Mouse (Mus musculus): ENCODE results near the gene Rhbdf2.

Rhbdf2 gene

GRCm38 (mm10) chr11:116659027-116659621 is 32.3 kb upstream of the Rhbdf2 start:
- no peak for DNase-seq (ENCODE audit: low read depth, low spot score)

- no peak for DNase-seq (ENCODE audit: low read depth, low spot score)
Observed at GRCm38 (mm10) chr11:116658238-116658637, 31.4 kb upstream of the Rhbdf2 start.

DNA sequence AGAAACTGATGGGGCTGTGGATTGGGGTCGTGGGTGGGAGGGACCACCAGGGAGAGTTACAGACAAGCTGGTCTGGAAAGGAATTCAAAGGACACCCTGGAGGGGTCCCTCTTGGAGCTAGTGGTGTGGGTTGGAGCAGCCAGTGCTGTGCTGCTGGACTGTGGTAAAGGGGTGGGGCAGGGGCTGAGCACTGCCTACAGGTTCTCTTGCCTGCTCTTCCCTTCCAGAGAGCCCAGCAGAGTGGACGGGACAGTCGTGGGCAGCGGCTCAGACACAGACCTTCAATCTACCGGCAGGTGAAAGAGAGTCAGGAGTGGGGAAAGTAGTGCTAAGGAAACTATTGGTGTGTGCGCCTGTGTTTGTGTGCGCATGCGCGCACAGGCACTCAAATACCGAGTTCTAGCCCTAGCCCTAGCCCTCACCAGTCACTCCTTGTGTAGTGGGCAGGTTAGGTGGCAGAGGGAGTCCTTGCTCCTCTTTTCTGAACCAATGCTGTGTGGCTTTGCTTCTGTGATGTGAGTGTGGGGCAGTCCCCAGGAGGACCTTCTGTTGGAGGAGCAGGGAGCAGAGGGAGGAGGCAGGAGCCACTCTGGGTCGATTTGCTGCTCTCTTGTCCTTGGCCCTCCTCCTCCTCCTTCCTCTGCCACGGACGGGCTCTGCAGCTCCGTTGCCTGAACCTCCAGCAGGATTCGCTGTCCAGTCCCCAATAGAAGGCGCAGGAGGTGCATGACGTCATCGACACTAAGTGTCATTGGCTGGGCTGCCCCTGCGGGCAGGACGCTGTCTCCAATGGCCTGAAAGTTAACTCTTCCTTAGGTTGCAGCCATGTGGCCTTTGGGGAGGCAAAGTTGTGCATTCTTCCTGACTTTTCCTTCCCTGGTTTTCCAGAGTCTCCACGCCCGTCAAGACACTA is 30.7 kb upstream of the Rhbdf2 start:
- DNase-seq (ENCODE audit: low read depth, low spot score), result peak; percentile 98

GRCm38 (mm10) chr11:116656348-116657191 is 29.8 kb upstream of the Rhbdf2 start:
- no peak for DNase-seq (ENCODE audit: low read depth, low spot score)

DNA sequence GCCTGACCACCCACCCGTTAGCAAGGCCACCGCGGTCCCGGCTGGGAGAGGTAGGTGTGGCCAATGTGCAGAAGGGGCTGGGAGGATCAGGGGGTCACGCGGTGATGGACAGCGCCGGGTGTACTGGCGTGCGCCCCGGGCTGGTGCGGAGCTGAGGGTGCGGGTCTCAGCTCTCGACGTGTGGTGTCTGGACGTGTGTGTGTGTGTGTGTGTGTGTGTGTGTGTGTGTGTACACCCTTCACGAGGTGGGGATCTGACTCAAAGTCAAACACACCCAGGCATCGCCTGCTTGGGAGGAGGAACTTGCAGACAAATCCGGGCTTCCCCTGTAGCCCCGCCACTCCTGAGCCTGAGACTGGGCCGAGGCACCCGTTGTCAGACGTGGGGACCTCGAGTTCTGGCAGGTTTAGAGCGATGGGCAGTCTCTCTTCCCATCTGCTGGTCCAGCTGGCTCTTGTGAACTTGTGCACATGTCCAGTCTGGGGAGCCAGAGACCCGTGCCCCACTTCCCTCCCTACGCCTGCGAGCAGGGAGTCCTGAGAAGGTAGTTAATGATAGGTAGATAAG is 27.5 kb upstream of the Rhbdf2 start, which contains the start of gene Cygb:
Gene Cygb, minus strand, starts transcription at position 59 of the 567 bp plus-strand sequence.
- DNase-seq (ENCODE audit: low read depth, low spot score), result no peak

- DNase-seq (ENCODE audit: low read depth, low spot score), result no peak
Observed at GRCm38 (mm10) chr11:116653709-116654221, 26.9 kb upstream of the Rhbdf2 start.

DNA sequence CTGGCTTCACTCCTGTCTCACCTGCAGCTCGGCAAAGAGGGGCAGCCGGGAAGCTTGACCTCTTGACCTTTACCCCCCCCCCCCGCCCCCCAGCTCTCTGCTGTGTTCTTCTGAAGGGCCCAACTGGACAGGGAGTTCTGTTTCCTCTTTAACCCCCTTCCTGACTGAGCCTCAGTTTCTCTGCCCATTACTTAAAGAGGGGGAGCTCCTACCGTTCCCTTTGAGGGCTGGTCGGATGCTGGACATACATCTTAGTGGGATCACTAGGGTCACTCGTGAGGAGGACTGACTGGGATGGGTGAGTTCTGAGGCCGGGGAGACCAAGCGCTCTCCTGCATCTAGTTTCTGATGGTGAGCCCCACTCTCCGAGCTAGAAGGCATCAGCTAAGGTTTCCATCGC is 26.4 kb upstream of the Rhbdf2 start, which contains the start of gene Prcd:
Gene Prcd, plus strand, starts transcription at position 301 of the 400 bp plus-strand sequence.
- DNase-seq (ENCODE audit: low read depth, low spot score), result no peak

GRCm38 (mm10) chr11:116652330-116653098 is 25.7 kb upstream of the Rhbdf2 start:
- DNase-seq (ENCODE audit: low read depth, low spot score), result no peak

GRCm38 (mm10) chr11:116651339-116651738 is 24.5 kb upstream of the Rhbdf2 start:
- no peak for DNase-seq (ENCODE audit: low read depth, low spot score)

GRCm38 (mm10) chr11:116650811-116651210 is 24.0 kb upstream of the Rhbdf2 start:
- DNase-seq (ENCODE audit: low read depth, low spot score), result no peak

DNA sequence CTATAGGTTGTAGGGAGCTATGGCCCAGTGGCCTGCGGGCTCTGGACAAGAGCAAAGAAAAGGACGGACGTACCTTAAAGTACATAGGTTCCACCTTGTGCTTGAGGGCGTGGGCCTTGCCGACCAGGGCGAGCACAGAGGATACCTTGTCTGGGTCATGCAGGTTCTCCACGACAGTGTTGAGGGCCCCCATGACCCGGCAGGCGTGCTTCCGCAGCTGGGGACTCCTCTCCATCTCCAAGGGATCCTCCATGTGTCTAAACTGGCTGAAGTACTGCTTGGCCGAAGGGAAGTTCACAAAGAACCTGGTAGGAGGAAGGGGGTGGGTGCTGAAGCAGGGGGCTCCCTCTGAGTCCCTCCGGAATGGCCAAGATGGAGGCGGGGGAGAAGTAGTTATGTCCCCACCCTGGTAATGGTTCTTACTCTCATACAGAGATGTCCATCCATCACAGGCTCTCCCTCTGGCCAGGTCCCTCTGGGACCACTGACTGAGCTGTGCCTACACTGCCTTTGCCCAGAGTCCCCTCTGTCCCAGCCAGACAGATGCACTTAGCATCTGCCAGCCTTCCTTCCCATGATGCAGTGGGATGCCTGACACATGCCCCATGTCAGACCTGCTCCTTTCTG is 23.0 kb upstream of the Rhbdf2 start:
- DNase-seq (ENCODE audit: low read depth, low spot score), result no peak

GRCm38 (mm10) chr11:116648976-116649375 is 22.2 kb upstream of the Rhbdf2 start:
- DNase-seq (ENCODE audit: low read depth, low spot score), result no peak

DNA sequence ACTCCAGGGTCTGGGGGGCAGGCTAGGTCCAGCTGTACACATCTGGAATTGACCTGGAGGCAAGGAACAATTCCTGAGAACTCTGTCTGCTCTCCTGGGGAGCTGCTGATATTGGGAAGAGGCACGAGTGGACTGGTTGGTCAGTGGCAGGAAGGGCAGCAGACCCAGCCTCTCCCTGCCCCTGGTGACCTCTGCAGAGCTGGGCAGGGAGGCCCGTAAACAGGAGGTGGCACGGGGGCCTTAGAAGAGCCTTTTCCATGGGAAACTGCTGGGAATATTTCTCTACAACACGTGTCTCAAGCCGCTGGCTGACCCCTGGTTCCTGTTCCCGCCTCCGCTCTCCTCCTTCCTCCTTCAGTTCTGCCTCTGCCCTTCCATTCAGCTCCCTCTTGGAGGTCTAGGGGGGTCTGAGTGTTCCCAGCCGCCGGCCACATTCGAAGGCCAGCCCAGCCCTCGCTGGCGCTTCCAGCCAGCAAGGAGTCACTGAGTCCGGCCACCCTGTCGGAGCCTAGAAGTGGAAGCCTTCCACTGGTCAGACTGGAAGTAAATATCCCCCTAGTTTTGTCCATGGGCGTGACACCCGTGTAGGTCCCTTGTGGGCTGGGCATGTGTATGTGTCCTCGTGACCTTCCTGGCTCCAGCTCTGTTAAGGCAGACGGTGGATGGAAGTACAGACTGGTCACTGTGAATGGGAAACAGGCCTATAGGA is 21.5 kb upstream of the Rhbdf2 start:
- no peak for DNase-seq (ENCODE audit: low read depth, low spot score)

DNA sequence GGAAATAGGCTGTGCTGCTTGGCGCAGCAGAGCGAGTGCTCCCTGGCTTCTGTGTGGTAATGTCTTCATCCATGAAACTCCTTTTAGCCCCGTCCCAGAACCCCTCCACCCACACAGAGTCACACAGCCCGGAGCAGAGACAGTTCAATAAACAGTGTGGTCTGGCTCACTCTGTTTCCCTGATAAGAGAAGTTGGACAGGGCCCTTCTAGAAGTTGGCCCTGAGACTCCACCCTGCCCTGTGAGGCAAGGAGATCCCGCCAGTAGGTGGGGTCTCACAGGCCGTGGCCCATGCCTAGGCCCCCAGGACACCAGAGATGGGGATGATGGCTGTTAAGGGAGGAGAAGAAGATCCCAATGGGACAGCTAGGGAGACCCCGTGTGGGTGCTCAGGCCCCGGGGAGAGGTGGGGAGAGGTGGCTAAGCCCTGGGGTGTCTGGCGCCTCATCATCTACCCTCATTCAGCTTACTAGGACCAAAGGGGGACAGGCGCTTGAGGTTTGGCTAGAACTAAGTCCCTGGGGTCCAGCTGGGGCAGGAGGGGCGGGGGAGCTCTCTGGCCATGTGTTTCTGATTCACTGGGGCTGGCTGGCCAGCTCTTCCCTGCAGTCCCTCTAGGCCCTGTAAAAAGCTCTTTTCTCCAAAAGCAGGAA is 20.6 kb upstream of the Rhbdf2 start:
- no peak for DNase-seq (ENCODE audit: low read depth, low spot score)

- no peak for DNase-seq (ENCODE audit: low read depth, low spot score)
Observed at GRCm38 (mm10) chr11:116646771-116647170, 20.0 kb upstream of the Rhbdf2 start.

DNA sequence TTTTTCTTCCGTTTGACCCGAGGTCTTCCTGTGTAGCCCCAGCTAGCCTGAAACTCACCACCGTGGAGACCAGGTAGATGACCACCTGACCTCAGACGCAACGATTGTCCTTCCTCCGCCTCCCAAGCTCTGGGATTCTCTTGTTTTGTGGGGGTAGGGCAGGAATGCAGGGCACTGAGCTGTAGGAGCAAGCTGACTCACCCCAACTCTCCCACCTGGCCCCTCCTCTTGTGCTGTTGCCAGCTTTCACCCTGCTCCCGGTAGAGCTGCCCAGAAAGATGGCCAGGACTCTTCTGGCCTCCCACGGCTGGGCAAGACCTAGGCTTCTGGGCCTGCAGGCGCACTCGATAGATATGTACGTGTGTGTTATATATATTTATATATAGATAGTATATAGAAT is 19.3 kb upstream of the Rhbdf2 start:
- no peak for DNase-seq (ENCODE audit: low read depth, low spot score)

- no peak for DNase-seq (ENCODE audit: low read depth, low spot score)
Observed at GRCm38 (mm10) chr11:116645446-116646110, 18.8 kb upstream of the Rhbdf2 start.

Data from ES-CJ7 (cell line).